Mouse (Mus musculus): ENCODE data around the gene Ccdc89. TPM values are rescaled to one million over a fixed set of nuclear protein-coding genes. Genes with fewer than 3 reads are reported as not detected.

The Ccdc89 gene
- polyA plus RNA-seq, 1 experiment from 2014 or later, result 2.1 TPM

Other genes with a start within 250 kb of the Ccdc89 start
- not detected in 2 replicates for gene Ccdc83, start 160.8 kb upstream of the Ccdc89 start, polyA plus RNA-seq (2014; fragmentation: Nextera tagmentation; extraction: Ambion mirVana)
- 5.0 and 7.1 TPM in 2 replicates for gene Sytl2, start 124.3 kb upstream of the Ccdc89 start, polyA plus RNA-seq (2014; fragmentation: Nextera tagmentation; extraction: Ambion mirVana)
- 45.8 and 47.2 TPM in 2 replicates for gene Crebzf, start 16.2 kb downstream of the Ccdc89 start, polyA plus RNA-seq (2014; fragmentation: Nextera tagmentation; extraction: Ambion mirVana)
- gene Tmem126a, start 30.7 kb downstream of the Ccdc89 start, polyA plus RNA-seq (2014; fragmentation: Nextera tagmentation; extraction: Ambion mirVana), result 109 and 119 TPM in 2 replicates
- gene Tmem126b, start 49.4 kb downstream of the Ccdc89 start, polyA plus RNA-seq (2014; fragmentation: Nextera tagmentation; extraction: Ambion mirVana), result 37.0 and 41.1 TPM in 2 replicates
- 0.91 and 1.3 TPM in 2 replicates for gene Dlg2, start 50.1 kb downstream of the Ccdc89 start, polyA plus RNA-seq (2014; fragmentation: Nextera tagmentation; extraction: Ambion mirVana)